Mouse (Mus musculus) erythroblast, embryonic 14.5 days (primary cell): ENCODE results near the gene Calr4. TPM values are rescaled to one million over a fixed set of nuclear protein-coding genes. Genes with fewer than 3 reads are reported as not detected.

Experiments used
- H3K27me3 ChIP-seq: 2 replicates; pipeline ENCODE4 v1.6.1; 2012; ENCODE audit warnings: inconsistent platforms; ENCODE audit not compliant: control insufficient read depth
- H3K36me3 ChIP-seq: 2 replicates; pipeline ENCODE4 v1.6.1; 2012; ENCODE audit warnings: mild to moderate bottlenecking, inconsistent platforms; ENCODE audit not compliant: control insufficient read depth
- H3K4me1 ChIP-seq: 2 replicates; pipeline ENCODE4 v1.6.1; 2012; ENCODE audit warnings: inconsistent platforms; ENCODE audit not compliant: control insufficient read depth
- H3K4me3 ChIP-seq: replicated peaks from 2 replicates; pipeline ENCODE3; 2012; ENCODE audit warnings: moderate library complexity, mild to moderate bottlenecking, inconsistent platforms
- H3K9me3 ChIP-seq: 2 replicates; pipeline ENCODE4 v1.6.1; 2012; ENCODE audit warnings: low read length, inconsistent platforms, mixed read lengths; ENCODE audit not compliant: control insufficient read depth
- GATA1 ChIP-seq: IDR thresholded peaks from 2 replicates; pipeline ENCODE4 v1.6.1; 2012; ENCODE audit warnings: low read length, inconsistent platforms, mixed read lengths
- TAL1 ChIP-seq: IDR thresholded peaks from 3 replicates; pipeline ENCODE4 v1.6.1; 2012; ENCODE audit warnings: low read length, inconsistent platforms, mixed read lengths
- polyA plus RNA-seq: library from polyadenylated mRNA; stranded (reverse); fragments of >175 nt; gene quantifications from 2 replicates; pipeline ENCODE4 v1.2.3, GENCODE M21; 2012

Calr4 gene
- polyA plus RNA-seq, 1 experiment, result not detected

GRCm38 (mm10) chr4:109225606-109226005 is 8.7 kb upstream of the Calr4 start:
- Histone ChIP-seq H3K9me3 (no peaks in the 10 kb centered on the region), H3K27me3 (no peaks in the 10 kb centered on the region), H3K4me3 (no peak overlapping the region), H3K4me1 (no peaks in the 10 kb centered on the region), H3K36me3 (no peaks in the 10 kb centered on the region)
- TF ChIP-seq GATA1, result no peak
- no peak for TF ChIP-seq TAL1

GRCm38 (mm10) chr4:109226071-109226470 is 8.2 kb upstream of the Calr4 start:
- no peaks in the 10 kb centered on the region for H3K36me3 ChIP-seq
- H3K9me3 ChIP-seq, result no peaks in the 10 kb centered on the region
- H3K4me1 ChIP-seq, result no peaks in the 10 kb centered on the region
- H3K27me3 ChIP-seq, result no peaks in the 10 kb centered on the region
- no peak for TF ChIP-seq GATA1
- TF ChIP-seq TAL1, result no peak
- H3K4me3 ChIP-seq, result no peak overlapping the region

DNA sequence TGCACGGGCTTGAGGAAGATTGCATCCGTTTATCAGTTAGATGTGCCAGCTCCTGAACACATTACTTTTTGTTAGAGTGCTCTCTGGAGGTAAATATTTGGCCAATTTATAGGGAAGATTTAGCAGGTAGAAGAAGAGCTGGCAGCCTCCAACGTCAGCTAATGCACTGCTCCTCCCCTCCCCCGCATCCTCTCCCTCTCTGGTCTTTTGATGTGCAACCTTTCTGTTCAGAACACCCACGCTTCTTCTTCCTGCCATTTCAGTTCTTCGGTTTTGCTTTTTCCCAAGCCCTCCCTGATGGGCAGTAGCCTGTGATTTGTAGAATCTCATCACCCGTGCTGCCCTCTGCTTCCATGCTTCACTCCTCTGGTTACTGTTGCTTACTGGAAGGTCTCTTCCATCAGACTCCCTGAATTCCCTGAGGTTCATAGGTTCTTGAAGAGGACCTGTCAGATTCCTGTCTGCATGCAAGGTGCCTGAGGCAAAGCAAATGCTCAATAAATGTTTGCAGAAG is 4.5 kb upstream of the Calr4 start:
- Histone ChIP-seq H3K9me3 (no peaks in the 10 kb centered on the region), H3K4me1 (no peaks in the 10 kb centered on the region), H3K4me3 (no peak overlapping the region), H3K27me3 (no peaks in the 10 kb centered on the region), H3K36me3 (no peaks in the 10 kb centered on the region)
- TF ChIP-seq GATA1 (no peak), TAL1 (no peak)

- TF ChIP-seq GATA1, result no peak
- TF ChIP-seq TAL1, result no peak
- Histone ChIP-seq H3K27me3 (no peaks in the 10 kb centered on the region), H3K4me1 (no peaks in the 10 kb centered on the region), H3K4me3 (no peak overlapping the region), H3K36me3 (no peaks in the 10 kb centered on the region), H3K9me3 (no peaks in the 10 kb centered on the region)
These were observed 593 bp downstream of the Calr4 start for GRCm38 (mm10) chr4:109234806-109235350.

DNA sequence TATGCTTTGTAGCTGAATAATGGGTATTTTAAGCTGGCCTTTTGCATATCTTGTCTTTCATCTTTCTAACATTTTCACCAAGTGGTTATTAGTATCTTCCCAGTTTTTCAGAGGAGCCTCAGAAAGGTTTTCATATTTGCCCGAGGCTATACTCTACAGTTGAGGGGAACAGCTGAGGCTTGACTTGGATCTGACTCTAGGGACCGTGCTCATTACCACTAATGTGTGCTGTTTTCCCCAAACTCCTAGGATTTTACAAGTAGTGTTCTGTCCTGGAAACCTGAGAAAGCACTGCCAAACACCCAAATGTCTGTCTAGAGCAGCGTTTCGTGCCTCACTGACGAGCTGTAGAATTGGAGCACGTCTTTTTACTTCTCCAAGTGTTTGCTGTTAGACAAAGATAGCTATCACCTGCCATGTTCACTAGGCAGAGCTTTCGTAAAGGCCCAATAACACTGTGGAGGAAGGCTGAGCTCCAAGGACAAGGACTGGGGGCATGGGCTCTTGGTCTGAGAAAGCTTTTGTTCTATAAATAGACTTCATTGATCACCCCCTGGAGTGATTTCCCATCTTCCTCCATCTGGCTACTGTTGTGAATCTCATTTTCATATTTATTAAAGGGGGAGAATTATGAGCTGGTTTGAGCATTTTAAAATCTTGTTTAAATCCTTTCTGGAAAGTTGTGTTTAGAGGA is 2.0 kb downstream of the Calr4 start:
- no peaks in the 10 kb centered on the region for H3K9me3 ChIP-seq
- TF ChIP-seq GATA1 (no peak), TAL1 (no peak)
- H3K4me3 ChIP-seq, result no peak overlapping the region
- H3K36me3 ChIP-seq, result no peaks in the 10 kb centered on the region
- no peaks in the 10 kb centered on the region for H3K4me1 ChIP-seq
- no peaks in the 10 kb centered on the region for H3K27me3 ChIP-seq

DNA sequence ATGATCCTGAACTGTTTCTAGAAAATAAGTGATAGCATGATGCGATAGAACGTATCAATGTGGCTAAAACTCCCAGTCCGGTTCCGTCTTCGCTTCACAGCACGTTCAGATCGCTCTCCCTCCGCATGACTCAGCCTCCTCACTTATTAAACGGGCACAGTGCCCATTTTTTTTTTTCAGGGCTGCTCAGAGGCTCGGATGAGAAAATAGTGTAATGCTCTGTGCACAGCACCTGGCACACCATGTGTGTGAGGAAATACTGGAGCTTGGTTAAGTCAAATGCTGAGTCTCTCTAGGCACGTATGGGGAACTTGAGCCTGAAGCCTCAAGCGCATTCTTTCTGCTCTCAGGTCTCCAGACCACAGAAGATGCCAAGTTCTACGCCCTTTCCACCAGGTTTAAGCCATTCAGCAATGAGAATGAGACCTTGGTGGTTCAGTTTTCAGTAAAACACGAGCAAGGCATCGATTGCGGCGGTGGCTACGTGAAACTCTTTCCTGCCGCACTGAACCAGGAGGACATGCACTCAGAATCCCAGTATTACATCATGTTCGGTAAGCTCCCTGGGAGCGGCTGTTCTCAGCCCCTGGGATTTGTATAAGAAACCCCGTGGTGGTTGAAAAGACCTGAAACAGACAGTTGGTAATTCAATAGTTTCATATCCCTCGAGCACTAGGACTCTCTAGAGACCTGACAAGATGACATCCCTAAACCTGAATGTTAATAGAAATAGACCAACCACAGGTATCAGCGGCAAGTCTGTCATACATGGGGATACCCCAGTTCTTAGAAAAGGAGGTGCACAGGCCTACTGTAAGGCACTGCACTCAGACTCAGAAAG is 4.4 kb downstream of the Calr4 start:
- no peak for TF ChIP-seq GATA1
- TF ChIP-seq TAL1, result no peak
- H3K4me1 ChIP-seq, result no peaks in the 10 kb centered on the region
- H3K36me3 ChIP-seq, result no peaks in the 10 kb centered on the region
- no peaks in the 10 kb centered on the region for H3K27me3 ChIP-seq
- no peak overlapping the region for H3K4me3 ChIP-seq
- H3K9me3 ChIP-seq, result no peaks in the 10 kb centered on the region

- TF ChIP-seq TAL1 (no peak), GATA1 (no peak)
- H3K9me3 ChIP-seq, result no peaks in the 10 kb centered on the region
- H3K27me3 ChIP-seq, result no peaks in the 10 kb centered on the region
- no peaks in the 10 kb centered on the region; the same call in 1 of the 2 replicates for H3K4me1 ChIP-seq
- H3K36me3 ChIP-seq, result no peaks in the 10 kb centered on the region
- H3K4me3 ChIP-seq, result no peak overlapping the region
These were observed 6.9 kb downstream of the Calr4 start for GRCm38 (mm10) chr4:109241221-109241620.

DNA sequence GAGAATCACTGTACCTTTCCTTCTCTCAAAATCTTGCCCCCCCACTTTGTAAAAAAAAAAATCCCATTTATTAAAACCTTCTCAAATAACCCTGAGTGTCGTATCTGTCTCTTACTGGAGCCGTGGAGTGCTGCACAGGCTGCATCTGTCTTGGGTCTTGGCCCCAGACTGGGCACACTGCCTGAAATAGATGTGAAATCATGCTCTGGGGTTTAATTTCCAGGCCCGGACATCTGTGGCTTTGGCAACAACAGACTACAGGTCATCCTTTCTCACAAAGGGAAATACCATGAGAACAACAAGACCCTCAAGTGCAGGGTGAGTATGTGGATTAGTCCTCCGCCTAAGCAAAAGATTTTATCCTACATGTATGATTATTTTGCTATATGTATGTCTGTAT is 7.6 kb downstream of the Calr4 start:
- no peak overlapping the region for H3K4me3 ChIP-seq
- H3K36me3 ChIP-seq, result no peaks in the 10 kb centered on the region
- H3K4me1 ChIP-seq, result no peaks in the 10 kb centered on the region; the same call in 1 of the 2 replicates
- no peak for TF ChIP-seq GATA1
- no peak for TF ChIP-seq TAL1
- no peaks in the 10 kb centered on the region for H3K9me3 ChIP-seq
- H3K27me3 ChIP-seq, result no peaks in the 10 kb centered on the region

- TF ChIP-seq TAL1 (no peak), GATA1 (no peak)
- Histone ChIP-seq H3K36me3 (no peaks in the 10 kb centered on the region), H3K4me1 (no peaks in the 10 kb centered on the region; the same call in 1 of the 2 replicates), H3K4me3 (no peak overlapping the region), H3K9me3 (no peaks in the 10 kb centered on the region), H3K27me3 (no peaks in the 10 kb centered on the region)
These were observed 10.2 kb downstream of the Calr4 start for GRCm38 (mm10) chr4:109244506-109244905.
